Mouse (Mus musculus) heart, adult 8-10 months (tissue): Measurements from ENCODE around the gene Rhbdl1. TPM values are rescaled to one million over a fixed set of nuclear protein-coding genes. Genes with fewer than 3 reads are reported as not detected.
"Not testable (repeated sequence)": the region's sequence is repeated elsewhere in the genome, so short reads cannot be mapped to it uniquely, and the experiment has no call there.

ENCODE experiments used
- DNase-seq: peaks from one replicate; pipeline ENCODE4 v3.0.0; 2022; ENCODE audit warnings: low spot score
- total RNA-seq, 4 experiments: library from RNA; stranded (reverse); gene quantifications; 2 replicates each; pipeline ENCODE4 v1.2.4; 2022

Rhbdl1 gene
- total RNA-seq, 4 experiments from 2014 or later = 0.97 to 5.1 (median 1.6) TPM

- DNase-seq = no peak
Measured at GRCm38 (mm10) chr17:25872676-25873075, 35.6 kb upstream of the Rhbdl1 start.

DNA sequence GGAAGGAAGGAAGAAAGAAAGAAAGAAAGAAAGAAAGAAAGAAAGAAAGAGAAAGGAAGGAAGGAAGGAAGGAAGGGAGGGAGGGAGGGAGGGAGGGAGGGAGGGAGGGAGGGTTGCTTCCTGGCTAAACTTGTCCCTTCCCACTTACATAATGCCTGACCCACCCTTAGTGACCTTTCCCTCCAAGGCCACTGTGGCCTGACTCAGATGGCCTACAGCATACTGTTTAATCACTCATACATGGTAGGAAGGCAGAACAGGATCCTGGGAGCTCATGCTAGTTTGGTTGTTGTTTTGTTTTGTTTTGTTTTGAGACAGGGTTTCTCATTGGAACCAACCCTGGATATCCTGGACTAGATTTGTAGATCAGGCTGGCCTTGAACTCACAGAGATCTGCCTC, 34.5 kb upstream of the Rhbdl1 start:
- DNase-seq = not testable (repeated sequence)

DNA sequence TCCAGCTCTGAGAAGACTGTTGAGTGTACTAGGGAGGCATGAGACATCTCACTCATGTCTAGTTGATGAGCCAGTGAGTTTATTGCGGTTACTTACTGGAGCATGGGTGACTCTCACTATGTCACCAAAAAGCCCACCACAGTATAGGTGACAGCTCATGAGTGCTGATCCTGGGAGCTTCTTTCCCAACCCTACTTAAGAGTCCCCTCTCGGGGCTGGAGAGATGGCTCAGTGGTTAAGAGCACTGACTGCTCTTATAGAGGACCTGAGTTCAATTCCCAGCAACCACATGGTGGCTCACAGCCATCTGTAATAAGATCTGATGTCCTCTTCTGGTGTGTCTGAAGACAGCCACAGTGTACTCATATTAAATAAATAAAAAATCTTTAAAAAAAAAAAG, 32.9 kb upstream of the Rhbdl1 start:
- no peak for DNase-seq

GRCm38 (mm10) chr17:25869498-25869897, 32.4 kb upstream of the Rhbdl1 start:
- DNase-seq = no peak

- peak; percentile 86 for DNase-seq
Measured at GRCm38 (mm10) chr17:25868601-25869191, 31.6 kb upstream of the Rhbdl1 start, which contains the start of gene Mcrip2. Gene Mcrip2 (minus strand): TSS chr17:25868764.

DNA sequence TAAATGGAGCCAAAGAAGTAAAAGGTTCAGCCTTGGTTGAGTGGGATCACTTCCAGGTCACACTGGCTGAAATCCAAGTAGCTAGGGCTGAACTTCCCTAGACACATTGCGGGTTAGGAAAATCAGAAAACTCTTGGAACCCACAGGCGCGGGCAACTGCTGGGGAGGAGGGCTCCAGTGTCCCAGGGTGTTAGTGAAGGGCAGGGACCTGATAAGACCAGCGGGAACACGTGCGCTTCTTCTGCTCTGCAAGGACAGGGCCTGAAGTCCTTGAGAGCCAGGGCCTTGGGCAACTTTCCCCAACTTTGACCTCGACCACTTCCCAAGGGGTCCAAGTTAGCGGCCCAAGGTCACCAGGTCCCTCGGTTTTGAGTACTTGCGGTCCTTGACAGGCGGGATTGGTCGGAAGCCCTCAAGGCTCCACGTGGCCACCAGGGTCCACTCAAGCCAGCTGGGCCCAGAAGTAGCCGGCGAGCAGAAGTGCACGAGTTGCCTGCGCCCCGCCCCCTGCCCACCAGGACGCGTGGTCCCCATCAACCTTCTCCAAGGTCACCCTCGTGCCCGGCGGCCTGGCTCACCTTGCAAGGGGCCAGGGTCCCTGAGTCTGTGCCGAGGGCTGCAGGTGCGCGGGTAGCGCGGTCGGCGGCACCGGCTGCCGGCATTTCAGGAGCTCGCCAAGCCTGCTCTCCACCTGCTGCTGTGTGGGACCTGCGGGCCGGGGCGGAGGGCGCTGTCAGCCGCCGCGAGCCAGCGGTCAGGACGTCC, 30.9 kb upstream of the Rhbdl1 start:
- DNase-seq = peak; percentile 59

GRCm38 (mm10) chr17:25867509-25867835, 30.4 kb upstream of the Rhbdl1 start:
- no peak for DNase-seq

GRCm38 (mm10) chr17:25866172-25866571, 29.1 kb upstream of the Rhbdl1 start:
- no peak for DNase-seq

GRCm38 (mm10) chr17:25865288-25865687, 28.2 kb upstream of the Rhbdl1 start:
- DNase-seq = no peak

GRCm38 (mm10) chr17:25864311-25864710, 27.2 kb upstream of the Rhbdl1 start:
- no peak for DNase-seq

- DNase-seq = no peak
Measured at GRCm38 (mm10) chr17:25863681-25864080, 26.6 kb upstream of the Rhbdl1 start.

DNA sequence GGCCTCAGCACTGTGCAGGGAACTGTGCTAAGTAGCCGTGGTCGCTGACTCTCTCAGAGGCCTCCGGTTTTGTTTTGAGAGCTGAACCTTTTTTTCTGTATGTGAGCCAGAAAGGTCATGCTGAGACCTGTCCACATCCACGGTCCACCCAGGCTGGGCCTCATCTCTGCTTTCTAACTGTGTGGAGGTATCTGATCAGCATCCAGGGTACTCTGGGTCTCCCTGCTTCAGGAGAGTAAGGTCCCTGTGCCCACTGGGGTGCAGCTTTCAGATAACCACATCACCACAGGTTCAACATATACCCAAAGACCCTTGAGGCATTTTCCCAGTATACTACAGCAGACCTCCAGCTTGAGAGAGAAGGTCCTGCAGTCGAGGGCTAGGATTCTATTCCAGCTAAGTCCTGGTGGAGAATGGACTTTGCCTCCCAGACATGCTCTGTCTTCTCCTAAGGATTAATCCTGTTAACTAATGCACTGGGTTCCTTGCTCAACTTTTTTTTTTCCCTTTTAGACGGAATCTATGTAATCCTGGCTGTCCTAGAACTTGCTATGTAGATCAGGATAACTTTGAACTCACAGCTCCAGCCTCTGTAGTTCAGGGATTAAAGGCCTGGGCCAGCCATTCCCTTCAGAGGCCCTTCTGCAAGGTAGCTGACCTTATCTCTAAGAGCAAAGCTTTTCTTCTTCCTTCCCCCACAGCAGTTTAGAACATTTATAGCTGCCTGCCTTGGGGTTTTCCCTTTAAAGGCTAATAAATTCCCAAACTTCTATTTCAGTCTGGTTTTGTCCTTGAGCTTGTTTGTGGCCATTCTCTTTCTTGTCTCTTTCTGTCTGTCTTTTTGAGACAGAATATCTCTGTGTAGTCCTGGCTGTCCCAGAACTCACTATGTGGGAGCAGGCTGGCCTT, 24.9 kb upstream of the Rhbdl1 start:
- no peak for DNase-seq

GRCm38 (mm10) chr17:25860832-25861703, 24.0 kb upstream of the Rhbdl1 start, which contains the start of gene Wdr90:
Gene Wdr90 (minus strand): TSS chr17:25861501.
- DNase-seq = peak; percentile 90

DNA sequence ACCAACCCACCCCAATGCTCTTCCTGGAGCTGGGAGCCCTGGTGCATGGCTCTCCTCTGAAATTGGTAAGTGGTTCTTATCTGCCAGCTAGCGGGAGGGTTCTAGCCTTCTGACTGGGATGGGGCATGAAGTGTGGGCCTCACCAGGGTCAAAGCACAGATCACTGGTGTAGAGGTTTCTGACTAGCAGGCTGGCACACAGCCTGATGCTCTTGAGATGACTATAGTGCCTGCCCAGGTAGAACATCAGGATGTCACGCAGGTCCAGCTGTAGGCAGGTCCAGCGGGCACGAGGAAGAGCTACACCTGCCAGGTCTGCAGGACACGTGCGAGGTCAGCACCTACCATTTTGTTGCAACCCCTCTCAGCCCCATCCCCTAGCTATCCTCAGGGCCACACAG, 23.1 kb upstream of the Rhbdl1 start:
- no peak for DNase-seq

DNA sequence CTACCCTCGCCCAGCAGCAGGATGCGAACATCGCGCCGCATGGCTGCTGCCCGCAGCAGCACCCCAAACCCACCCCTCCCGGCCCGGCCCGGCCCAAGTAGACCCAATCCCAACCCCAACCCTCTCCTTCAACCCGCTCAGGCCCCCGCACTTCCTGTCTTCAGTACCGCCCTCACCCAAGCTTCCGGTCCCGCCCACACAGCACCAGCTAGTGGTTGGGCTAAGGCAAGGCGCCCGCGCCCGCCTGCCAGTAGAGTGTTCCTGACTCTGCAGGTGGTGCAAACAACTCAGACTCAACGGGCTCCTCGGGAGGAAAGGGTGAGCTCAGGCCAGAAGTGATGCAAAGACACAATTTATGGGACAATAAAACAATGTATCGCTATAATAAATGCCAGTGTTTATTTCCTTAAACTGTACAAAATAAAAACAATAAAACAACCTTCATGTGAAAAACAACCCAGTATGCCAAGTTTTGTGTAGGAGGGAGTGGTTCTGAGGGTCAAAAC, 7.4 kb upstream of the Rhbdl1 start, which contains the start of gene Rhot2:
Rhot2 (minus strand) TSS at position 456 of the 506 bp plus-strand sequence.
- DNase-seq = peak; percentile 94

DNA sequence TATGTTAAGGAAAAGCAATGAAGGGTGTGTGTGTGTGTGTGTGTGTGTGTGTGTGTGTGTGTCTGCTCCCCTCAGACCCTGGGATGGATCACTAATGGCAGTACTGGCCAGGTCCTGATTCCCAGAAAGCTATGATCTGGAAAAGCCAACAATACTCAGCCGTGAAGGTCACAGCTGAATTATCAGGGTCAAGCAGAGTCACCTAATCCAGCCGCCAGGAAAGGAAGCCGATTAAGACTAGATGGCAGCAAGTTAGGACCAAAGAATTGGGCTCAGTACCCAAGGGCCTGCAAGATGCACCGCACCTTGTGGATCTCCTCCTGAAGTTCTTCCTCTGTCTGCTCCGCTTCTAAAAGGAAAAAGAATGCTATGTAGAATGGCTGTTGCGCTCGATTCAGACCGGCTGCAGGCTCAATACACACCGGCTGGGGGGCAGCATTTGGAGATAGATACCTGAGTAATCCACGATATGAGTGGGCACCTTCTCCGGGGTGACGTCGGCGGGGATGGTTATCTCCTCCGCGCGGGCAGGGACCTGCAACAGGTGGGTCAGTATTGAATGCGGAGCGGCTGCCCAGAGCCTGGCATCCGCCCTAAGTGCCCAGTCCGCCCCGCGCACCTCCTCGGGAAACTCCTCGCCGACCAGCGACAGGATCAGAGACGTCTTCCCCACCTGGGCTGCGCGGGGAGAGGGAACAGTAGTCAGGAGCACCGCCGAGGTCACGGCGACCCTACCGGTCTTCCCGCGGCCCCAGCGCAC, 6.7 kb upstream of the Rhbdl1 start:
- DNase-seq = no peak

GRCm38 (mm10) chr17:25843122-25843521, 6.0 kb upstream of the Rhbdl1 start:
- DNase-seq = no peak

DNA sequence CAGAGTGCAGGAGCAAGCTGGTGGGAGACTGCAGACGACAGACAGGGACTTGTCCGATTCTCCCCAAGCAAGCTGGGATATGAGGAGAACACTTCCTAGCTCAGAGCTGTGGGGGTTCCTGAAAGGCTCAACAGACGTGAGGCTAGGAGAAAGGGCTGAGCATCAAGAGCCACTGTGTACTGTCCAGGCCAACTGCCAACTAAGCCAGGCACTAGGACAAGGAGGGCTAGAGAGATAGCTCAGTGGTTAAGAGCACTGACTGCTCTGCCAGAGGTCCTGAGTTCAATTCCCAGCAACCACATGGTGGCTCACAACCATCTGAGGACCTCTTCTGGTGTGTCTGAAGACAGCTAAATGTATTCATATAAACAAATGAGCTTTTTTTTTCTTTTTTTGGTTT, 5.4 kb upstream of the Rhbdl1 start:
- DNase-seq = no peak

GRCm38 (mm10) chr17:25841117-25841880, 4.2 kb upstream of the Rhbdl1 start, which contains the start of gene Gm20683:
Gene Gm20683 (minus strand): TSS chr17:25841763.
- DNase-seq = no peak
